Mouse (Mus musculus): ENCODE data around the gene Nup107. TPM values are rescaled to one million over a fixed set of nuclear protein-coding genes. Genes with fewer than 3 reads are reported as not detected.

Gene Nup107
- polyA plus RNA-seq, 1 experiment from 2014 or later: 49.8 TPM

DNA sequence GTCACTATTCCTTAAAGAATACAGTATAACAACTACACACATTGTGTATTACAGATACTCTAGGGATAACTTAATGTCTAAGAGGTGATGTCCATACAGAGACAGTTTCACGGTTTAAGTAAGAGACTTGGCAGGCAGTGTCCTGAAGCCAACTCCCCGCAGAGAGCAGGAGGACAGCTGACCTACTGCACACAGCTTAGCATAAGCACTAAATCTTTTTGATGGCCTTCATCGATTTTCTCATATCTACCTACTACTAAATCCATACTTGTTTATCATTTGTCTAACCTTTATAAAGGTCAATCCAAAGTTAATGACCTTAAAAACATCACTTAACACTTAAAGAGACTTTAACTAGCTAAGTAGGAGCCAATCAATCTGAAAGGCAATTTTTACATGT lies 89.0 kb downstream of the Nup107 start:
- H3K9me3 ChIP-seq (replicated peaks; ENCODE audit: control insufficient read depth, low read length): no peaks in the 10 kb centered on the region
- no peak overlapping the region for H3K9ac ChIP-seq (ENCODE audit: low read length)
- no peak for ATAC-seq (ENCODE audit: insufficient read depth, low FRiP score)
- WGBS: 80% methylated on average over 3 of the region's 3 CpGs
- no peak overlapping the region for H3K4me2 ChIP-seq (ENCODE audit: low read depth, low read length)
- peaks cover 7% of the 10 kb centered on the region; the same call in 1 of the 2 replicates for H3K4me1 ChIP-seq (ENCODE audit: control insufficient read depth, insufficient read depth, low read length)
- no peak overlapping the region for H3K27ac ChIP-seq (ENCODE audit: low read length)
- peaks cover 34% of the 10 kb centered on the region for H3K36me3 ChIP-seq (ENCODE audit: control insufficient read depth, insufficient read depth, low read length)
- H3K27me3 ChIP-seq (ENCODE audit: control insufficient read depth, insufficient read depth, low read length): no peaks in the 10 kb centered on the region
- H3K4me3 ChIP-seq (replicated peaks; ENCODE audit: low read length): no peak overlapping the region

DNA sequence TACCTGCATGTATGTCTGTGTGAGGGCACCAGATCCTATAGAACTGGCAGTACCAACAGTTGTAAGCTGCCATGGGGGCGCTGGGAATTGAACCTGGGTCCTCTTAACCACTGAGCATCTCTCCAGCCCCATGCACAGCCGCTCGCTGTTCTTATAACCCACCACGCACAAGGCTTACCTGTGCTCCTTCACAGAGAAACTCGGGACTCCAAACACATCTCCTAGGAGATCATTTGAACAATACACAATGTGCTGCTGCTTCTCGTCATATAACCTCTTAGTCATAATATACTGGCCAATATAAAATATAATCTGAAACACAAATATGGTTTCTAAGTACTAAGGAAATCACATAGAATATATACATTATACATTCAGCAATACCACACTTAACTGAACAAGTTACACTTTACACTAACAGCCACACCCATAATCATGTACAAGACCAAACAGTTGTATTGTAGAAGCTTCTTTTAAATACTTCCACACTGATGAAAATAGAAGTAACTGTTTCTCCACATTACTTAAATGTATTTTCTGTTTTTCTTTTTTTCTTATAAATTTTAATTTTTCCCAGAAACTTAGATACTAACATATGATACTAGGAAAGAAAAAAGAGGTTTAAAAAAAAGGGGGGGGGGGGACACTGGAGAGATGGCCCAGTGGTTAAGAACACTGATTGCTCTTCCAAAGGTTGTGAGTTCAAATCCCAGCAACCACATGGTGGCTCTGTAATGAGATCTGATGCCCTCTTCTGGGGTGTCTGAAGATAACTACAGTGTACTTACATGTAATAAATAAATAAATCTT lies 90.3 kb downstream of the Nup107 start:
- Histone ChIP-seq H3K27ac (ENCODE audit: low read length) (no peak overlapping the region), H3K4me2 (ENCODE audit: low read depth, low read length) (no peak overlapping the region), H3K9me3 (replicated peaks; ENCODE audit: control insufficient read depth, low read length) (no peaks in the 10 kb centered on the region), H3K27me3 (ENCODE audit: control insufficient read depth, insufficient read depth, low read length) (no peaks in the 10 kb centered on the region), H3K9ac (ENCODE audit: low read length) (no peak overlapping the region), H3K36me3 (ENCODE audit: control insufficient read depth, insufficient read depth, low read length) (peaks cover 46% of the 10 kb centered on the region), H3K4me1 (ENCODE audit: control insufficient read depth, insufficient read depth, low read length) (peaks cover 7% of the 10 kb centered on the region; the same call in 1 of the 2 replicates), H3K4me3 (replicated peaks; ENCODE audit: low read length) (no peak overlapping the region)
- no peak for ATAC-seq (ENCODE audit: insufficient read depth, low FRiP score)
- WGBS: 93% methylated on average over 6 of the region's 6 CpGs

DNA sequence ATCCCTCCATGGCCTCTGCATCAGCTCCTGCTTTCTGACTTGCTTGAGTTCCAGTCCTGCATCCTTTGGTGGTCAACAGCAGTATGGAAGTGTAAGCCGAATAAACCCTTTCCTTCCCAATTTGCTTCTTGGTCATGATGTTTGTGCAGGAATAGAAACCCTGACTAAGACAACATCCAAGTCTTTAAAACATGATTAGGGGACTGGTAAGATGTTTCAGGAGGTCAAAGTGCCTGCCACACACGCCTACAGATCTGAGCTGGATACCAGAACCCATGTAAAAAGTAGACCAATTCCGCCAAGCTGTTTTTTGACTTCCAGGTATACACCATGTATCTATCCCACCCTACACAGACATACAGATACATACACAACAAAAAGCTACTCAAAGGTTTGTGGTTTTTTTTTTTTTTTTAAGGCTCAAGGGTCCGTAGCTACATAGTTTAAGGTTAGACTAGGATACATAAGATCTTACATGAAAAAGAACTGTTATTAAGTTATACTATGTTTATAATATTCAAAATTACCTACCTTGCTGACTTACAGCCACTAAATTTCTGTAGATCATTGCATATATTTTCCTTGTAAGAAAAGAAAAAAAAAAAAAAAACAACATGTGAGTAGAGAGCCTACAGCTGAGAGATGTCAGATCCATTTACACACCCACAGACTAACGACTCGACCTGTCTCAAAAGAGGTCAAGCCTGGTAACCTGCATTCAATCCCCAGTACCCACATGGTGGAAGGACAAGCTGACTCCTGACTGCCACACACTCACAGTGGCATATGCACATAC lies 91.3 kb downstream of the Nup107 start:
- Histone ChIP-seq H3K27me3 (ENCODE audit: control insufficient read depth, insufficient read depth, low read length) (no peaks in the 10 kb centered on the region), H3K9me3 (replicated peaks; ENCODE audit: control insufficient read depth, low read length) (no peaks in the 10 kb centered on the region), H3K4me1 (ENCODE audit: control insufficient read depth, insufficient read depth, low read length) (no peaks in the 10 kb centered on the region), H3K9ac (ENCODE audit: low read length) (no peak overlapping the region), H3K4me2 (ENCODE audit: low read depth, low read length) (no peak overlapping the region), H3K27ac (ENCODE audit: low read length) (no peak overlapping the region), H3K36me3 (ENCODE audit: control insufficient read depth, insufficient read depth, low read length) (peaks cover 48% of the 10 kb centered on the region), H3K4me3 (replicated peaks; ENCODE audit: low read length) (no peak overlapping the region)
- no peak for ATAC-seq (ENCODE audit: insufficient read depth, low FRiP score)
- WGBS: 93% methylated on average over 6 of the region's 6 CpGs

Other genes with a start within 250 kb of the Nup107 start
- gene Cpm, start 163.2 kb downstream of the Nup107 start, polyA plus RNA-seq (2015; fragmentation: Nextera tagmentation; extraction: Ambion mirVana): 74.0 and 88.1 TPM in 2 replicates
- gene Mdm2, start 81.9 kb downstream of the Nup107 start, polyA plus RNA-seq (2015; fragmentation: Nextera tagmentation; extraction: Ambion mirVana): 39.5 and 39.9 TPM in 2 replicates
- 14.2 and 15.1 TPM in 2 replicates for gene Slc35e3, start 46.3 kb downstream of the Nup107 start, polyA plus RNA-seq (2015; fragmentation: Nextera tagmentation; extraction: Ambion mirVana)
- gene Rap1b, start 53.3 kb upstream of the Nup107 start, polyA plus RNA-seq (2015; fragmentation: Nextera tagmentation; extraction: Ambion mirVana): 166 and 176 TPM in 2 replicates